Mouse (Mus musculus): ENCODE results near the gene 1700017B05Rik. TPM values are rescaled to one million over a fixed set of nuclear protein-coding genes. Genes with fewer than 3 reads are reported as not detected.

Gene 1700017B05Rik
- total RNA-seq, 4 experiments from 2014 or later = 20.6 to 28.5 (median 23.4) TPM

- no peak for DNase-seq (ENCODE audit: low spot score in 2 of 2)
These were observed 10.7 kb upstream of the 1700017B05Rik start for GRCm38 (mm10) chr9:57272902-57273804.

DNA sequence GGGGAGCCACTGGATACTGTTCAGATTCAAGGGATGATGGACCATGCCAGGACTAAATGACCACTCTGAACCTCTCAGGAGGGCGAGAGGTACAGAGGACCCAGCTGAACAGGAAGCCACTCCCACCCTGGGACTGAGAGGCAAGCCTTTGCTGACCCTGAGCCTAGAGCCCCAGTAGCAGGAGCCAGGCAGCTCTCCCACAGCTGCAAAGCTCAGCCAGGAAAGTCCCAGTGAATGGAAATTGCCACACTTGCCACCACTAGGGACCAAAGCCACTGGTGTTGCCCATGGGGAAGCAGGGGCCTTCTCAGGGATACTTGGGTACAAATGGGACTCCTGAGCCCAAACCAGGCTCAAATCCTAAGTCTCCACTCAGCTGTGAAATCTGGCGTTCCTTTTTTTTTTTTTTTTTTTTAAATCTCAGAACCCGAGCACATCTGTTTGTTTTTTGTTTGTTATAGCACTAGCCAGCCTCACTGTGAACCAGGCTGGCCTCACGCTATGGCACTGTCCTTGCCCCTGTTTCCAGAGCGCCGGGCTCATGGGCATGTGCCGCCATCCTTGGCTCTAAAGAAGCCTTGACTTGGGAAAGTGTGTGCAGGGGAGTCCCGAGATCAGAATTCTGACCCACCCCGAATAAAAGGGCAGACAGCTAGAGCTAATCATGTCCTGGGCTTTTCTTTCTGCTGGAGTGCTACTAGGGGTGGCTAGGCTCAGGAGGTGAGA is 9.6 kb upstream of the 1700017B05Rik start:
- DNase-seq (ENCODE audit: low spot score in 2 of 2) = no peak

GRCm38 (mm10) chr9:57271081-57271480 is 8.7 kb upstream of the 1700017B05Rik start:
- no peak for DNase-seq (ENCODE audit: low spot score in 2 of 2)

DNA sequence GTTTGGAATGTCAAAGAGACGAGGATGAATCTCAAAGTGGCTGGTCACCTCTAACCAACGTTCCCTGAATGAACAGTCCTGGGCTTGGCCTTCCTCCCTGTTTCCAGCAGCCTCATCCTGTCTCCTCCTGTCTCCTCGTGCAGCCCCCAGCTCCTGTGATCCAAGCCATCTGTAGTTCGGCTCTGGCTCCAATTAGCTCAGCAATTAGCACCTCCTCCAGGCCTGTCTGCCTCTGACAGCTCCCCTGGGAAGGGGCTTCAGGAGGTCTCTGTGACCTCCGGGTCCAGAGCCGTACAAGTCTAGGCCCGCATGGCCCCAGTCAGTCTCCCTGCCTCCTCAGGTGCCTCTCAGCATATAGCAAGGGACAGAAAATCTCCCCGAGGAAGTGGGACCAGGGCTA is 8.0 kb upstream of the 1700017B05Rik start:
- DNase-seq (ENCODE audit: low spot score in 2 of 2) = no peak

- DNase-seq (ENCODE audit: low spot score in 2 of 2) = no peak
These were observed 7.0 kb upstream of the 1700017B05Rik start for GRCm38 (mm10) chr9:57269384-57269783.

- no peak for DNase-seq (ENCODE audit: low spot score in 2 of 2)
These were observed 6.2 kb upstream of the 1700017B05Rik start for GRCm38 (mm10) chr9:57268575-57268974.

DNA sequence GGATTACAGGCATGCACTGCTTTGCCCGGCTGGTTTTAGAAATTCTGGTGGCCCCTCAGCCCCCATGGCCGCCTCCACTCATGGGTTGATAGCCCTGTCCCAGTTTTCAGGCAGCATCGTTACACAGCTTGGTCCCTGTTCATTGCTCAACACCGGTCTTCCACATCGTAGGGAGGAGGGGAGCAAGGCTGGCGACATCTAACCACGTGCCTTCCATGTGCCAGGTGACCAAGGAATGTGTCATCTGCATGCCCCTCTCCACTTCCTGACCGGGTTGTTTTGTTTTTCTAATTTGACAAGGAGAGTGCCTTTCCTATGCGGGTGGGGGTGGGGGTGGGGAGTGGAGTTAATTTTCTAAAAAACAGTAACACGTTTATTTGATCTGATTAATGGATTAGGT is 5.7 kb upstream of the 1700017B05Rik start:
- no peak for DNase-seq (ENCODE audit: low spot score in 2 of 2)

GRCm38 (mm10) chr9:57267421-57267820 is 5.0 kb upstream of the 1700017B05Rik start:
- DNase-seq (ENCODE audit: low spot score in 2 of 2) = no peak

GRCm38 (mm10) chr9:57265125-57265524 is 2.7 kb upstream of the 1700017B05Rik start:
- no peak for DNase-seq (ENCODE audit: low spot score in 2 of 2)

- no peak for DNase-seq (ENCODE audit: low spot score in 2 of 2)
These were observed 628 bp upstream of the 1700017B05Rik start for GRCm38 (mm10) chr9:57262795-57263684.

- DNase-seq (ENCODE audit: low spot score in 2 of 2) = peak in 1 of 2 experiments; percentile 29
These were observed 898 bp downstream of the 1700017B05Rik start for GRCm38 (mm10) chr9:57261516-57261912.

DNA sequence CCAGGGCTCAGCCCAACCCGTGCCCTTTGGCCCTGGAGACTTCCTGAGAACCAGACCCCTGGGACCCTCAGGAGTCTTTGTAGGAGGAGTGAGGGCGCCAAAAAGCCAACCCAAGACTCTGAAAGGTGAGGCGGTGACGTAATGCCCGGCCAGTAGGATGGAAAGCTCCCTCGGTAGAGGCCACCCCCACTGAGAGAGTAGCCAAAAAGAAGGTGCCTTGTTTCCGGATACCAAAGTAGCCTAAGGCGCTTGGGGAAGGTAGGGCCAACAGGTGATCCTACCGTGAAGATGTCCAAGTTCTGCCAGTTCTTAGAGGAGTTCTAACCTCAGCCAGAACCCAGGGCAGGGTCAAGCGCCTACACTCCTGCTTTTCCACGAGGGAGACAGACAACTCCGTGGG is 1.5 kb downstream of the 1700017B05Rik start:
- DNase-seq (ENCODE audit: low spot score in 2 of 2) = no peak

GRCm38 (mm10) chr9:57259736-57260135 is 2.7 kb downstream of the 1700017B05Rik start:
- peak; percentile 77 to 89 for DNase-seq (ENCODE audit: low spot score in 2 of 2)

DNA sequence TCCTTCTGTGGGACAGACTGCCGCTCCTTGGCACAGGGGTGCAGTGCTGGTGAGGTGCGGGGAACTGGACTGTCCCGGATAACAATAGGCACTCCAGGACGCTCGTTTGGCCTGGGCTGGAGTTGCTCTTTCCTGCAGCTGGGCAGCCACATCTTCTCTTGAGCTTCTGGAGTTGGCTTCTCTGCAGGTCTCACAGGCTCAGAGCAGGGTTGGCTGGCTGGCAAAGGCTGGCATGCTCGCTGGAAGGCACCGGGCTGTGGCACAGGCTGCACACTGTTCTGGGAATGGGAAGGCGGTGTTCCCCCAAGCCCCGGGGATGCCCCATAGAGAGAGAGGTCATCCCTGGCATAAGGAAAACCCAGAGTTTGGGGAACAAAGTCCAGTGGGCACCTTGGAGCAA is 4.8 kb downstream of the 1700017B05Rik start:
- no peak for DNase-seq (ENCODE audit: low spot score in 2 of 2)

DNA sequence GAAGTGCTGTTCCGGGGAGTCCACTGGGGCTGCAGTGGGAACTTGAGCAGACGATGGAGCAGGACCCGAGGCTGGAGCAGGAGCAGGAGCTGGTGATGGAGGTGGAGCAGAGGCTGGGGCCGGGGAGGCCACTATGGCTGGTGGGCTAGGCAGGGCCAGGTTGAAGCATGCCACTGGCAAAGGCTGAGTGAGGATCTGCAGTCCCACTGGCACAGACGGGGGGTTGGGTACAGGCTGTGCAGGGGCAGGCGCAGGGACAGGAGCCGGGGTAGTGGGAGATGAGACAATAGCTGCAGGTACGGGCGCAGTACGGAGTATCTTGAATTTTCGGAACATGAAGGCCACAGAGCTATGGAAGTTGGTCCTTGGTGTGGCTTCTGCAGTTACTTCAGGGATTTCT is 5.6 kb downstream of the 1700017B05Rik start:
- no peak for DNase-seq (ENCODE audit: low spot score in 2 of 2)

DNA sequence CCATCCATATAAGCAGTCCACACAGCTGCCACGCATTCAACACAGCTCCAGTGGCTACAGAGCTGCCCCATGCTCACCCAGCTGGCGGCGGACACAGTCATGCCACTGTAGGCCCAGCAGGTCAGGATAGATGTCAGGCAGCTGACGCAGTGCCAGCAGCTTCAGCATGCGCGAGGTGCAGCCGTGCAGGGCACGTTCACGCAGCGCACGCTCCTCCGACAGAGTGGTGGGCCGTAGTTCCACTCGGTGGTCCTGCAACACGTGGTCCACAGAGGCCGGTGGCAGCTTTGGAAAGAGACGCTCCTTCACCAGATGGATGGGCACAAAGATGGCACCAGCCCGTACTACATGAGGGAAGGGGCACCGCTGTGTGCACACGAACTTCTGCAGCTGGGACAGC is 6.1 kb downstream of the 1700017B05Rik start:
- no peak for DNase-seq (ENCODE audit: low spot score in 2 of 2)

DNA sequence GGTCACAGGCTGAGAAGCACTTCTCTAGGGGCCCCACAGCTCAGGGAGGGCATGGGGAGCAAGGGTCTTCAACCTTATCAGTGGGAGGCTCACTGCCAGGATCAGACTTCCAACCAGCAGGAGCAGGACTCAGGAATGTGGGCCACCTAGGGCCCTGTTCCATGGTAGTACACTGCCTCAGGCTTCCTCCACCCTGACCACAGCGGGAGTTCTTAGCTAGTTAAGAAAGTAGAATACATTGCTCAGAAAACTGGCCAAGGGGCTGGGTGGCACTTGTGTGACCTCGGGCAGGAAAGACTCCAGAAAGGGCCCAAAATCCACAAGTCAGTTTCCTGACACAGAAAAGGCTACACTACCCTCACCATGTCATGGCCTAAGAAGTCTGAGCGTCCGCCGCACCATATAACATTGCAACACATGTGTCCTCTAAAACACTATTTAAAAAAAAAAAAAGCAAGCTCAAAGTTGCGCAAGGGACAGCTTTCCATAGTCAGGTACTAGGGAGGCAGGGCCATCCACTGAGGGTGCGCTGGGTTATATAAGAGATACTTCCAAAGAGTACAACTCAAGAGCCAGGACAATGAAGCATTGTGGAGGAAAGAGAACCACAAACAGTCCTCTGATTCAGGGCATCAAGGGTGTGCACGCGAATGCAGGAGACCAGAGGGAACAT is 7.5 kb downstream of the 1700017B05Rik start:
- DNase-seq (ENCODE audit: low spot score in 2 of 2) = no peak

DNA sequence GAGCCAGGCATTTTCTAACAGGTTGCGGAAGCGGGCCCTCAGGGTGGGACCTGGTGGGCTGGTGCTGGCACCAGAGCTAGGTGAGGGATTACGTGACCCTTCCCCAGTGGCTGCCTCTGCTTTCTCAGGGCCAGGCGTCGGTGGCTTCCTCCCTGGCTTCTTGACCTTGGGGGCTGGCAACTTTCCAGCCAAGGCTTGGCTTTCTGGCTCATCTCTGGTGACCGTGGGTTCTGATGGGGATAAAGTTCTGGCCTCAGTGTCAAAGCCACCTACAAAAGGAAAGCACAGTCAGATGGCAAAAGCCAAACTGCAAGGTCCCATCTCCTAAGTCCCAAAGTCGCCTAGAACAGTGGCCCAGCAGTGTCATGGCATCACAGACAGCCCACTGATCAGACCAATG is 8.4 kb downstream of the 1700017B05Rik start:
- DNase-seq (ENCODE audit: low spot score in 2 of 2) = no peak

DNA sequence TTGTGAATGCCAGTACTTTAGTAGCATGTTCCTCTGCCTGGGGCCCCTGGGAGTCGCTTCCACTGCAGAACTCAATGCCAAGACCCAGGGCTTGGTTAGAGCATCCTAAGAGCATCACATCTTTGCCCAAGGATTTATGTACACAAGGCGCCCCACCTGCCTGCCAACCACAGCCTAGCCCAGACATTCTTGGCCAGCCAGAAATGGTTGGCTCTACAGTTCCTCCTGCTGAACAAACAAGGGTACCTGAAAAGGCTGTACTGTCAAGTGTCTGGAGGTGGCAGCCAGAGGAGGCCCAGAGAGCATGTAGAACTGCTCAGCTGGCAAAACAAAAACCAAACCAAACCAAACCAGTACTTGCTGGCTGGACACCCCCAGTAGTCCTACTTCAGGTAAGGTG is 11.3 kb downstream of the 1700017B05Rik start:
- DNase-seq (ENCODE audit: low spot score in 2 of 2) = no peak

GRCm38 (mm10) chr9:57250026-57250425 is 12.4 kb downstream of the 1700017B05Rik start:
- no peak for DNase-seq (ENCODE audit: low spot score in 2 of 2)

All from left cerebral cortex, adult 8-10 months (tissue).